Mouse (Mus musculus): Measurements from ENCODE around the gene Cep57l1.

DNA sequence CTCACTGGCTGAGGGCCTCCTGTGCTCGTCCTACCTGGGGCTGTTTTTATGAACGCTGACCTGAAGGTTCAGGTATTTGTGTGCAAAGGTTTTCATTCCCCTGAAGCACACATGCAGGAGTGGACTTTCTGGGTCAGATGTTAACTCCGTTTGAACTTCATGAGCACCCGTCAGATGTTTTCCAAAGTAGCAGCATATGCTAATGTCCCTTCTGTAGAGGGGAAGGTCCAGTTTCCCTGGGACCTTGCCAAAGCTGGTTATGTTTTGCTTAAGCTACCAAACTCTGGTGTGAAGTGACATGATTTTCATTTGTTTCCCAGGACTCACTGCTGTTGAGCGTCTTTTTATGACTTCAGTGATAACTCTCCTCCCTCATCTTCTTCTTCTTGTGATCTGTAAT lies 110.0 kb downstream of the Cep57l1 start:
- TF ChIP-seq CTCF (conservative IDR thresholded peaks at IDR 0.05; ENCODE audit: insufficient read depth, insufficient read length, low read depth, low read length) = no peak
- TF ChIP-seq POLR2A (IDR thresholded peaks at IDR 0.05; ENCODE audit: low read depth, low read length) = no peak

Data from kidney, adult 2 months (tissue).